Mouse (Mus musculus) liver, adult (tissue): ENCODE measurements around the gene Sytl2.

Experiments used
- GATA4 ChIP-seq: IDR thresholded peaks from 2 replicates; pipeline ENCODE4 v1.6.1; 2014; ENCODE audit warnings: mild to moderate bottlenecking, low read length; ENCODE audit not compliant: insufficient replicate concordance

Gene Sytl2

DNA sequence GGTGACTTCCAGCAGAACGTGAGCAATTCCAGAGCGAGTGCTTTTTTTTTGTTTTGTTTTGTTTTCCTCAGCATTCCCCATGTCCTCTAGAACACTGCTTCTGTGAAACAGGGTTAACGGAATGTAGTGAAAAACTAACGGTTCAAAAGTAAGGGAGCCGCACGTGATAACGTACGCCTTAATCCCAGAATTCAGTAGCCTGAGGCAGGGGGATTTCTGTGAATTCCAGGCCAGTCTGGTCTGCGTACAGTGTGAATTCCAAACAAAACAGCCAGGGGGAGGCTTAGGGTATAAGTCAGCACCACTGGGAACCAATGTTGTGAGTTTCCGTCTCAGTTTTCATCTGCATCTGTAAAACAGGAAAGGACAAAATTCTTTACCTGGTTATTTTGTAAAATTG lies 155.5 kb downstream of the Sytl2 start:
- TF ChIP-seq GATA4: no peak
